Mouse (Mus musculus): Measurements from ENCODE around the gene Ubd.

The Ubd gene

GRCm38 (mm10) chr17:37242198-37242597, 48.5 kb downstream of the Ubd start:
- ChIA-PET CTCF (interaction anchor here in 3 of 4 experiments (0.6 to 0.9 kb wide), 3 partner anchors 232 to 891 kb away, joined by 3 to 13 read pairs (median 3); no protein-coding TSS in a partner anchor), POLR2A (interaction anchor here in 2 of 4 experiments (0.6 to 1.6 kb wide), 5 partner anchors 18 to 777 kb away, joined by 3 to 5 read pairs (median 3); no protein-coding TSS in a partner anchor)
